Mouse (Mus musculus) liver, embryonic 16.5 days (tissue): ENCODE data around the gene Qtrt1. TPM values are rescaled to one million over a fixed set of nuclear protein-coding genes. Genes with fewer than 3 reads are reported as not detected.

Source experiments
- ATAC-seq: fragments of 200-750 bp; cut with Nextera tagmentation; 2 replicates; pipeline ENCODE4 v1.8.0; 2017; ENCODE audit warnings: low read depth, mild to moderate bottlenecking, moderate number of reproducible peaks, moderate library complexity
- H3K27ac ChIP-seq: fragments of 300-500 bp; sonication (generic); 2 replicates; pipeline ENCODE4 v1.5.1; 2014; ENCODE audit warnings: mild to moderate bottlenecking, low read length
- H3K27me3 ChIP-seq: fragments of 300-500 bp; sonication (generic); 2 replicates; pipeline ENCODE4 v1.6.1; 2014; ENCODE audit warnings: low read depth, low read length, mixed read lengths; ENCODE audit not compliant: control insufficient read depth, insufficient read depth
- H3K36me3 ChIP-seq: fragments of 300-500 bp; sonication (generic); 2 replicates; pipeline ENCODE4 v1.6.1; 2014; ENCODE audit warnings: mild to moderate bottlenecking; ENCODE audit not compliant: control insufficient read depth, insufficient read depth
- H3K4me1 ChIP-seq: fragments of 300-500 bp; sonication (generic); 2 replicates; pipeline ENCODE4 v1.6.1; 2014; ENCODE audit warnings: low read depth, low read length, mixed read lengths; ENCODE audit not compliant: control insufficient read depth
- H3K4me2 ChIP-seq: fragments of 300-500 bp; sonication (generic); 2 replicates; pipeline ENCODE4 v1.6.1; 2014; ENCODE audit warnings: low read depth, low read length, mixed read lengths
- H3K4me3 ChIP-seq: fragments of 300-500 bp; sonication (generic); 2 replicates; pipeline ENCODE4 v1.5.1; 2014; ENCODE audit warnings: low read depth, mild to moderate bottlenecking, low read length
- H3K9ac ChIP-seq: fragments of 300-500 bp; sonication (generic); 2 replicates; pipeline ENCODE4 v1.6.1; 2014; ENCODE audit warnings: low read depth, low read length
- H3K9me3 ChIP-seq: fragments of 300-500 bp; sonication (generic); replicated peaks from 2 replicates; pipeline ENCODE4 v1.6.1; 2016; ENCODE audit warnings: low read length; ENCODE audit not compliant: control insufficient read depth
- WGBS: fragments of 180-500 bp; shearing (Covaris S2); extraction: QIAGEN DNeasy Blood & Tissue Kit; methylation state at CpG from one replicate; pipeline ENCODE4 v1.1.7; 2014; ENCODE audit not compliant: insufficient replicate concordance; 5-methylcytosine and 5-hydroxymethylcytosine counted together
- polyA plus RNA-seq: library from polyadenylated mRNA; unstranded; fragments of >200 nt; fragmentation: Nextera tagmentation; extraction: Ambion mirVana; gene quantifications from 2 replicates; pipeline ENCODE4 v1.2.1, GENCODE M21; 2015

The Qtrt1 gene
- polyA plus RNA-seq, 1 experiment from 2014 or later: 15.8 TPM

DNA sequence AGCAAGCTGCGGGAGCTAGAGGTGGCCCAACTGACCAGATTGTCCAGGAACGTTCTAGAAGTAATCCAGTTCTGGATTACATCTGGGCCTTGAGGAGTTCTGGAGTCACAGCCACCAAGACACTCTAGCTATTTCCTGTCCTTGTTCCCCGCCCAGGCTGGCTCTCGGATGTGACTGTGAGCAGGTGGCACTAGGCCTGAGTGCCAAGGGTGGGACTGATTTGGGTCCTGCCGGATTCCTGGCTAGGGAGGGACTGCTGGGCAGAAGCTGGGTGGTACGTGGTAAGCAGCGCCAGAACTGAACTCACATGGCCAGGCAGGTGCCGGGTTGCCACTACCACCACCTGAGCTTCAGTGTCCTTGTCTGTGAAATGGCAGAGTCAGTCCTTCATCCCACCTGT lies 39.8 kb downstream of the Qtrt1 start:
- Histone ChIP-seq H3K9me3 (no peaks in the 10 kb centered on the region), H3K27me3 (no peaks in the 10 kb centered on the region), H3K9ac (no peak overlapping the region), H3K4me1 (peaks cover 31% of the 10 kb centered on the region), H3K4me3 (no peak overlapping the region), H3K4me2 (no peak overlapping the region), H3K27ac (peak overlapping the region; percentile 42), H3K36me3 (no peaks in the 10 kb centered on the region)
- 65% methylated on average over 8 of the region's 8 CpGs for WGBS
- no peak for ATAC-seq

DNA sequence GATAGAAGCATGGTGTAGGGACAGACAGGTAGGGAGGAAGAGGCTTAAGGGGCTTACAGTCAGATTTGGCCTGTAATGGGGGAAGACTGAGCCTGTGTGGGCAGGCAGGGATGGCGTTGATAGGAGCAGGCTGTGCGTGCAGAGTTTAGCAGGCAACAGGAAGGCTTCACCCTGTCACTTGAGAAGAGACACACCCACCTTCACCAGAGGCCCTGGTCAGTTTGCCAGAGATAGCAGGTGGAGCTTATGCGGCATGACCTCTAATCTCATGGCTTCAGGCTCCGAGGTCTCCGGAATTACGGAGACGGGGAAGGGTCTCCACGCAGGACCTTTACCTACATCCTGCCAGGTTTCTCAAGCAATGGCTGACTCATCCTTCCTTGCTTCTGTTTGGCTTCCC lies 40.2 kb downstream of the Qtrt1 start:
- H3K9ac ChIP-seq: no peak overlapping the region
- H3K27ac ChIP-seq: peak overlapping the region; percentile 42

DNA sequence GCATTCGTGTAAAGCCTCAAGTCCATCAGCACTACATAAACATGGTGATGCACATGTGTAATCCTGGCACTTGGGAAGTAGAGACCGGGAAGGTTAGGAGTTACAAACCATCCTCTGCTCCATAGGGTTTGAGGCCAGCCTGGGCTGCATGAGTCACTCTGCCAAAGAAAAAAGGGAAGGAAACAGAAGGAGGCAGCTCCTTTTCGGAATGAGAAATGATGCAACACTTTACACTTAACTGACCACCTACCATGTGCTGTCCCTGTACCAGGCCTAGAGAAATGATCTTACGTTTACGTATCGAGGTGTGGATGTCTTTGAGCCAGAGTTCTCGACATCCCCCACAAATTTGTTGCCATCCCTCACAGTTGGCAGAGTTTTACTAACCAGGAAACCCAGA lies 41.4 kb downstream of the Qtrt1 start:
- 46% methylated on average over 7 of the region's 7 CpGs for WGBS
- ATAC-seq: no peak
- H3K9me3 ChIP-seq: no peaks in the 10 kb centered on the region
- H3K4me2 ChIP-seq: no peak overlapping the region
- no peaks in the 10 kb centered on the region for H3K27me3 ChIP-seq
- no peak overlapping the region for H3K9ac ChIP-seq
- H3K4me1 ChIP-seq: peaks cover 31% of the 10 kb centered on the region
- H3K36me3 ChIP-seq: no peaks in the 10 kb centered on the region
- no peak overlapping the region for H3K4me3 ChIP-seq
- H3K27ac ChIP-seq: no peak overlapping the region

More for the DNA sequence above, 40.2 kb downstream of the Qtrt1 start:
- Histone ChIP-seq H3K4me2 (no peak overlapping the region), H3K27me3 (no peaks in the 10 kb centered on the region), H3K36me3 (no peaks in the 10 kb centered on the region), H3K9me3 (no peaks in the 10 kb centered on the region), H3K4me3 (no peak overlapping the region), H3K4me1 (peaks cover 31% of the 10 kb centered on the region)
- peak; percentile 69 for ATAC-seq
- 4% methylated on average over 8 of the region's 8 CpGs for WGBS

DNA sequence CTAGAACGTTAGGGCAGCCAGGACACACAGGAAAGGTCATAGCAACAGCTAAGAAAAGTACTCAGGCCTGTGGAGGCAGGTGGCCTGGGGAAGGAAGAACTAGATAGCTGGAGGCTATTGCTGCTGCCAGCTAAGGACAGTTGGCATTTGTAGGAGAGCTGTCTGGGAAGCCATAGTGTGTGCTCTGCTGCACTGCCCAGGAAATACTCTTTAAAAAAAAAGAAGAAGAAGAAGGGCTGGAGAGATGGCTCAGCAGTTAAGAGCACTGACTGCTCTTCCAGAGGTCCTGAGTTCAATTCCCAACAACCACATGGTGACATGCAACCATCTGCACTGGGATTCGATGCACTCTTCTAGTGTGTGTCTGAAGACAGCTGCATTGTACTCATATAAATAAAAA lies 41.8 kb downstream of the Qtrt1 start:
- 60% methylated on average over 2 of the region's 2 CpGs for WGBS
- Histone ChIP-seq H3K36me3 (peaks cover 4% of the 10 kb centered on the region; the same call in 1 of the 2 replicates), H3K4me2 (no peak overlapping the region), H3K4me3 (no peak overlapping the region), H3K27ac (no peak overlapping the region), H3K9me3 (no peaks in the 10 kb centered on the region), H3K4me1 (peaks cover 31% of the 10 kb centered on the region), H3K9ac (no peak overlapping the region), H3K27me3 (no peaks in the 10 kb centered on the region)
- ATAC-seq: no peak

DNA sequence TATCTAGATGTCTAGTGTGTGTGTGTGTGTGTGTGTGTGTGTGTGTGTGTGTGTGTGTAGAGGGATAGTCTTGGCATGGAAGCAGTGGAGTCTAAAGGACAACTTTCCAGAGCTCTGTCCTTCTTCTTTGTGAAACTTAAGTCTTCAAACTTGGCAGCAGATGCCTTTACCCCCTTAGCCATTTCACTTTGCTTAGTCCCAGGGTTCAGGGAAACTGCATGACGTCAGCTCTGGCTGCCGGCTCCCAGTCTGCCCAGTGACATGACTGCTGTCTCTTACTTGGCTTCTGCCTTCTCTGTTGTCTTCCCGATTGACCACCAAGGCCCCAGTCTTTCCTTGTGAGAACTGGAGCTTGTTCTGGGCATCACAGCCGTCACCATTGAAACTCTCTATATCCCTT lies 42.9 kb downstream of the Qtrt1 start:
- H3K36me3 ChIP-seq: peaks cover 11% of the 10 kb centered on the region
- H3K9ac ChIP-seq: no peak overlapping the region
- no peaks in the 10 kb centered on the region for H3K9me3 ChIP-seq
- H3K4me2 ChIP-seq: no peak overlapping the region
- no peaks in the 10 kb centered on the region for H3K27me3 ChIP-seq
- WGBS: 76% methylated on average over 4 of the region's 4 CpGs
- no peak for ATAC-seq
- peaks cover 31% of the 10 kb centered on the region for H3K4me1 ChIP-seq
- H3K27ac ChIP-seq: no peak overlapping the region
- no peak overlapping the region for H3K4me3 ChIP-seq

DNA sequence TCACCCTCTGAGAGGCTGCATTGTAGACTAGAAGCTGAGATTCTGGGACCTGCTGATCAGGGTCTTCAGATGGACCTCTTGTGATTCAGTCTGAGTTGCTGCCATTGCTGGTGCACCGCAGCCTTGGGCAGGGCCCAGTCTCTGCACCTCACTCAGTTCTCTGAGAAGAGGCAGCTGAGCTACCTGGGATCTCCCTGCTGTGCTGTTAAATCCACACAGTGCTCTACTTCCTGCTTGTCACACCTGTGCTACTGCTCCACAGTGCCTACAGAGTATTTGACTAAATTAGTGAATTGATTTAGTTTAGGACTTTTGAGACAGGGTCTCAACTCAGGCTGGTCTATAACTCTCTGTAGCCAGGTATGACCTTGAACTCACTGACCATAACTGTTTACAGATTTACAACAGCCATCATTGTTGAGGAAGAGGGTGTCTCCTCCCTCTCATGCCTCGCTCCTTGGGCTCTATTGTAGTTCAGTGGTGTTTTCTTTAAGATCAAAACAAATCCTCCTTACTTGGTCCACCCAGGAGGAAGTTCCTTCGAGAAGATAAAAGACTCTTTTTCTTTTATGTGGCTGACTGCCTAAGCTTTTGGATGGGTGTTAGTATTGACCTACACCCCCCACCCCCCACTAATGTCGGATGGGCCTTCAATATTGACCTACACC lies 43.6 kb downstream of the Qtrt1 start:
- Histone ChIP-seq H3K4me1 (peaks cover 25% of the 10 kb centered on the region), H3K27me3 (no peaks in the 10 kb centered on the region), H3K4me2 (no peak overlapping the region), H3K9ac (no peak overlapping the region), H3K9me3 (no peaks in the 10 kb centered on the region), H3K36me3 (peaks cover 13% of the 10 kb centered on the region), H3K4me3 (no peak overlapping the region), H3K27ac (no peak overlapping the region)
- WGBS: 43% methylated on average over 4 of the region's 4 CpGs
- no peak for ATAC-seq

DNA sequence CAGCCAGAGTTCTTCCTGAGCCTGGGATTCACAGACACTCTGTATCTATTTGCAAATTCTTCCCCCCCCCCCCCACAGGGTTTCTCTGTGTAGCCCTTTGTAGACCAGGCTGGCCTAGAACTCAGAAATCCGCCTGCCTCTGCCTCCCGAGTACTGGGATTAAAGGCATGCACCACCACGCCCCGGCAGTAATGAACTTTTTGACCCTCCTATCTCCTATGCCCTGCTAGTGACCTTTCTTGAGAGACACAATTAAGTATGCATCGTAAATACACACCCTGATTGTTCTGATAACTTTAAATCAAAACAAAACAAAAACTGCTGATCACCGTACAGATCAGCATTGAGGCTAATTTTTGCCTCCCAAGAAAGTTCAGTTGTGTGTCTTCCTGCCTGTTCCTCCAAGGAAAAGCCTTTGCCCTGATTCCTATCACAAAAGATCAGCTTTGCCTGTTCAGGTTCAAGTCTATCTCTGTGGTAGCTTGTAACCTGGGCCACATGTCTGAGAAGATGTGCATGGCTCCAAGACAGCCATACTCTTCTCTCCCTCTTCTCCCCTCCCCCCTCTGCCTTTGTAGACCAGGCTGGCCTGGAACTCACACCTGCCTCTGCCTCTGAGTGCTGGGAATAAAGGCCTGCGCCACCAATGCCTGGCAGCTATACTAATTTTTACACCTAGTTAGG lies 44.8 kb downstream of the Qtrt1 start:
- Histone ChIP-seq H3K27me3 (no peaks in the 10 kb centered on the region), H3K27ac (no peak overlapping the region), H3K9ac (no peak overlapping the region), H3K4me2 (no peak overlapping the region), H3K9me3 (no peaks in the 10 kb centered on the region), H3K36me3 (peaks cover 13% of the 10 kb centered on the region), H3K4me1 (peaks cover 24% of the 10 kb centered on the region), H3K4me3 (no peak overlapping the region)
- 64% methylated on average over 7 of the region's 7 CpGs for WGBS
- no peak for ATAC-seq

DNA sequence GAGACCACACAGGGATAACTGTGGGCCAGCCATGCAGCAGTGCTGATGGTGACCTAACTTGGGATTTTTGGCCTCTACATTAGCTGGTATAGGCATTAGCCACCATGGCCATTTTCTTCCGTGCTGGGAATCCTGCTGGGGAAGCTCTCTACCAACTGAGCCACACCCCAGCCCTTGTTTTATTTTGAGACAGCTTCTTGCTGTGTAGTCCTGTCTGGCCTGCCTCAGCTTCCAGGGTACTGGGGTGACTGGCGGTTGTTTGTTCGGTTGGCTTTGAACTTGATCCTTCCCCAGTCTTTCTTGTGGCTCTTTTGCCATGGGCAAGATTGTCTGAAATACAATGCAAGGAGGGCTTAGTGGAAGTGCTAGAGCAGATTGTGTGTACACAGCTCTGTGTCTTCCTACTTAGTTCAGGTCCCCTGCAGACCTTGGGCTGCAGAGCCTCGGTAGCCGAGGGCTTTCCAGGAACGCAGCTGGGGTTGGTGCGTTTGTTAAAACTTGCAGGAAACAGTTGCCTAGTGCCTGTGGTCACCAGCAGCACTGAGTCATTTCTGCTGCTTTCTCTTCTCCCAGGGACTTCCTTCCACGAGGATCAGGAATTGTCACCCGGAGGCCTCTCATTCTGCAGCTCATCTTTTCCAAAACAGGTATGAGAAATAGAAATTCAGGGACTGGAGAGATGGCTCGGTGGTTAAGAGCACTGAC lies 45.4 kb downstream of the Qtrt1 start:
- ATAC-seq: no peak
- peaks cover 17% of the 10 kb centered on the region for H3K4me1 ChIP-seq
- H3K9ac ChIP-seq: no peak overlapping the region
- peaks cover 13% of the 10 kb centered on the region for H3K36me3 ChIP-seq
- no peak overlapping the region for H3K4me2 ChIP-seq
- no peak overlapping the region for H3K4me3 ChIP-seq
- H3K9me3 ChIP-seq: no peaks in the 10 kb centered on the region
- no peak overlapping the region for H3K27ac ChIP-seq
- WGBS: 51% methylated on average over 10 of the region's 10 CpGs
- H3K27me3 ChIP-seq: no peaks in the 10 kb centered on the region

DNA sequence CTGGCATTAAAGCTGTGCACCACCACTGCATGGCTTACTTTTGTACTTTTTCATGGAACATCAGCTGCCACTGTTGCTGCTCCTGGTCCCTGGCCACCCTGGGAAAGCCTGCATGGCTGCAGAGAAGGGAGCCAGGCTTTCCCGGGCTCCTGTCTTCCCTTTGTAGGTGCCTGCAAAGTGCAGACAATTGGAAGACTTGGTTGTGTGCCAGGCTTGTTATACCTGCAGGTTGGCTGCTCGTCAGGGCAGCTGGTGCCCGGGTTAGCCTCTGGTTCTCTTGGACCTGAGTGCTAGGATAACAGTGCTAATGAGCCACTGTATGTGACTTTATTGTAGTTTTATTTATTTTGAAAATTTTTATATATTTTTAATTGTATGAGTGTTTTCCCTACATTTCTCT lies 47.2 kb downstream of the Qtrt1 start:
- WGBS: 86% methylated on average over 3 of the region's 3 CpGs
- Histone ChIP-seq H3K27ac (no peak overlapping the region), H3K4me1 (peaks cover 15% of the 10 kb centered on the region), H3K27me3 (no peaks in the 10 kb centered on the region), H3K4me2 (no peak overlapping the region), H3K9me3 (no peaks in the 10 kb centered on the region), H3K4me3 (no peak overlapping the region), H3K9ac (no peak overlapping the region), H3K36me3 (peaks cover 13% of the 10 kb centered on the region)
- no peak for ATAC-seq
